ENCODE assay signal across 17 mouse cellular contexts in the genomic region with DNA sequence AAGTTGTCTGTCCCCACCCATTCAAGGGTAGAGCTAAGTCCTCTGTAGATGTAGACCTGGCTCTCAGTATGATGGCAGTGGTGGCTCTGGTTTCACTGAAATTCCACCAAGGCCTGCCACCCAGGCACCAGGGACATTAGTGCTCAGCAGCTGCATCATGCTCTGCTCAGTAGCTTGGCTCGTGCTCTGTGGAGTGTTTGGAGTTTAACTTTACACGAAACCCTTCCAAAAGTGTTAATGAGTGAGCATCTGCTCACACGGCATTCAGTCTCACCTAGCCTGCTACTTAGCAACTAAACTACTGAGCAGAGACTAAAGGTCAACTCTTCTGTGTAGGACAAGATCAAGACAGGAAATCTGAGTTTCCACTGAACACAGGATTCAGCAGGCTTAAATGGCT. TPM values are rescaled to one million over a fixed set of nuclear protein-coding genes. Genes with fewer than 3 reads are reported as not detected.
"Had no signal": no experiment of that assay in that cellular context is flagged by ENCODE, and none has a peak within 500 bp of the region (broad histone marks: within the 10 kb centered on the region; RNA-seq: fewer than 3 reads in every experiment).

A gene (minus strand): TSS at position 191 of the 400 bp plus-strand sequence.

- H3K27me3 ChIP-seq: midbrain, embryonic 15.5 days; neural tube, embryonic 12.5 days had no signal

- H3K9ac ChIP-seq: liver, embryonic 15.5 days; midbrain, embryonic 15.5 days; neural tube, embryonic 12.5 days had no signal

- H3K36me3 ChIP-seq: limb, embryonic 10.5 days; liver, embryonic 15.5 days; midbrain, embryonic 15.5 days; neural tube, embryonic 12.5 days had no signal

- H3K4me3 ChIP-seq: layer of hippocampus, adult 2 months; limb, embryonic 10.5 days; liver, embryonic 15.5 days; midbrain, embryonic 15.5 days; neural tube, embryonic 12.5 days had no signal

- H3K27ac ChIP-seq: layer of hippocampus, adult 2 months; limb, embryonic 10.5 days; liver, embryonic 15.5 days; midbrain, embryonic 15.5 days; neural tube, embryonic 12.5 days had no signal

- H3K9me3 ChIP-seq: limb, embryonic 10.5 days; liver, embryonic 15.5 days; midbrain, embryonic 15.5 days; neural tube, embryonic 12.5 days had no signal

- H3K4me2 ChIP-seq: liver, embryonic 11.5 days; liver, embryonic 15.5 days; midbrain, embryonic 15.5 days; neural tube, embryonic 12.5 days had no signal

- H3K4me1 ChIP-seq: limb, embryonic 10.5 days; liver, embryonic 15.5 days; midbrain, embryonic 15.5 days; neural tube, embryonic 12.5 days had no signal

- DNase-seq: lung, adult 2 months; lung, postnatal 36 days; spleen, adult 18-20 months; thymus, postnatal 14 days had no signal

- ATAC-seq: hindbrain, embryonic 16.5 days; inflammation-experienced regulatory T-cells, adult 6 months; lung, postnatal 0 days; midbrain, embryonic 15.5 days had no signal

RNA-seq across cellular contexts. Expression of the gene that starts here (rescaled TPM):
- total RNA-seq: megakaryocyte progenitor cell, adult 5-6 weeks; monocyte, adult 5-6 weeks; neutrophil, adult 5-6 weeks had no signal
- polyA plus RNA-seq: hindbrain, embryonic 16.5 days; liver, embryonic 11.5 days; liver, embryonic 15.5 days; lung, adult 2 months; midbrain, embryonic 15.5 days; neural tube, embryonic 12.5 days; stomach, embryonic 14.5 days had no signal
